Mouse (Mus musculus) heart, adult 2 months (tissue): ENCODE results near the gene Pfkfb4. TPM values are rescaled to one million over a fixed set of nuclear protein-coding genes. Genes with fewer than 3 reads are reported as not detected.
A peak's percentile ranks its signal among the peaks of the same experiment; 100 is the strongest.

Experiments used
- DNase-seq, 2 experiments: peaks; one replicate each; pipeline ENCODE4 v3.0.0; 2021
- H3K27ac ChIP-seq: fragments of 200-600 bp; 2 replicates; pipeline ENCODE4 v1.8.1; 2022
- H3K27me3 ChIP-seq: fragments of 200-500 bp; 2 replicates; pipeline ENCODE4 v1.6.1; 2012; ENCODE audit warnings: mild to moderate bottlenecking, low read length, inconsistent platforms, mixed read lengths; ENCODE audit not compliant: control insufficient read depth, insufficient read depth
- H3K36me3 ChIP-seq: fragments of 200-500 bp; 2 replicates; pipeline ENCODE4 v1.6.1; 2012; ENCODE audit warnings: low read length, inconsistent platforms; ENCODE audit not compliant: control insufficient read depth, insufficient read depth
- H3K4me1 ChIP-seq: fragments of 200-500 bp; 2 replicates; pipeline ENCODE4 v1.6.1; 2011; ENCODE audit warnings: low read length; ENCODE audit not compliant: control insufficient read depth, insufficient read depth
- H3K4me3 ChIP-seq: fragments of 200-600 bp; 2 replicates; pipeline ENCODE4 v1.8.1; 2022
- H3K79me2 ChIP-seq: fragments of 200-500 bp; replicated peaks from 2 replicates; pipeline ENCODE4 v1.6.1; 2012; ENCODE audit warnings: mild to moderate bottlenecking, inconsistent platforms, low read length, moderate library complexity, mixed read lengths; ENCODE audit not compliant: control insufficient read depth, insufficient read depth
- H3K9ac ChIP-seq: fragments of 200-500 bp; 2 replicates; pipeline ENCODE4 v1.6.1; 2012; ENCODE audit warnings: low read depth, mild to moderate bottlenecking, control low read depth, inconsistent platforms, low read length, mixed read lengths
- CTCF ChIP-seq: fragments of 200-600 bp; IDR thresholded peaks from 2 replicates; pipeline ENCODE4 v1.8.1; 2022; ENCODE audit warnings: antibody characterized with exemption, mild to moderate bottlenecking, moderate library complexity
- EP300 ChIP-seq: fragments of 200-500 bp; IDR thresholded peaks from 2 replicates; pipeline ENCODE4 v1.6.1; 2011; ENCODE audit warnings: low read depth, low read length, control low read depth; ENCODE audit not compliant: insufficient read depth
- POLR2A ChIP-seq: fragments of 200-500 bp; IDR thresholded peaks from 2 replicates; pipeline ENCODE4 v1.6.1; 2011; ENCODE audit warnings: mild to moderate bottlenecking, low read depth, low read length, control low read depth; ENCODE audit not compliant: insufficient read depth
- WGBS: fragments of 180-500 bp; shearing (Covaris S2); methylation state at CpG from one replicate; pipeline ENCODE4 v1.1.7; 2018; 5-methylcytosine and 5-hydroxymethylcytosine counted together
- intact Hi-C: fragments of 180-260 bp; cut with DNase I; formaldehyde crosslinking; loops from one replicate; pipeline ENCODE4 v1.15.1; 2025
- polyA plus RNA-seq: library from polyadenylated mRNA; depleted of rRNA; stranded (reverse); fragments of >200 nt; gene quantifications from 2 replicates; pipeline ENCODE4 v1.2.3, GENCODE M21; 2012
- total RNA-seq, 2 experiments: library from RNA; stranded (reverse); gene quantifications; 2 replicates each; pipeline ENCODE4 v1.2.3; 2021

The Pfkfb4 gene
- total and polyA plus RNA-seq, 3 experiments, result 1.3 to 7.3 (median 1.9) TPM

- WGBS, result 74% methylated on average over 3 of the region's 3 CpGs
- intact Hi-C loops, result no loop called here
- H3K36me3 ChIP-seq, result no peaks in the 10 kb centered on the region
- H3K4me3 ChIP-seq, result no peak overlapping the region
- peaks cover 4% of the 10 kb centered on the region for H3K4me1 ChIP-seq
- H3K9ac ChIP-seq, result no peak overlapping the region
- no peaks in the 10 kb centered on the region; the same call in 1 of the 2 replicates for H3K79me2 ChIP-seq
- no peaks in the 10 kb centered on the region for H3K27me3 ChIP-seq
- TF ChIP-seq EP300 (no peak), CTCF (no peak), POLR2A (no peak)
- peak in 1 of 2 experiments; percentile 10 for DNase-seq
- H3K27ac ChIP-seq, result no peak overlapping the region
Observed at GRCm38 (mm10) chr9:109050674-109050997, 59.1 kb downstream of the Pfkfb4 start.

GRCm38 (mm10) chr9:109051011-109051501 is 59.5 kb downstream of the Pfkfb4 start:
- intact Hi-C loops, result no loop called here

GRCm38 (mm10) chr9:109051651-109052489 is 60.3 kb downstream of the Pfkfb4 start:
- H3K9ac ChIP-seq, result no peak overlapping the region
- H3K27me3 ChIP-seq, result no peaks in the 10 kb centered on the region
- no peak for TF ChIP-seq POLR2A
- no peak for TF ChIP-seq EP300
- TF ChIP-seq CTCF, result no peak
- peaks cover 4% of the 10 kb centered on the region for H3K4me1 ChIP-seq
- peak in 1 of 2 experiments; percentile 19 for DNase-seq
- H3K27ac ChIP-seq, result no peak overlapping the region; the same call in 1 of the 2 replicates
- intact Hi-C loops, result no loop called here
- WGBS, result 84% methylated on average over 10 of the region's 10 CpGs
- no peaks in the 10 kb centered on the region; the same call in 1 of the 2 replicates for H3K79me2 ChIP-seq
- H3K36me3 ChIP-seq, result no peaks in the 10 kb centered on the region
- no peak overlapping the region for H3K4me3 ChIP-seq

More at GRCm38 (mm10) chr9:109051011-109051501, 59.5 kb downstream of the Pfkfb4 start:
- Histone ChIP-seq H3K27ac (no peak overlapping the region), H3K9ac (no peak overlapping the region), H3K4me1 (peaks cover 4% of the 10 kb centered on the region), H3K36me3 (no peaks in the 10 kb centered on the region), H3K4me3 (no peak overlapping the region), H3K79me2 (no peaks in the 10 kb centered on the region; the same call in 1 of the 2 replicates), H3K27me3 (no peaks in the 10 kb centered on the region)
- DNase-seq, result peak in 1 of 2 experiments; percentile 18
- 83% methylated on average over 13 of the region's 13 CpGs for WGBS
- no peak for TF ChIP-seq POLR2A
- TF ChIP-seq EP300, result no peak
- TF ChIP-seq CTCF, result no peak

- WGBS, result 86% methylated on average over 9 of the region's 9 CpGs
- H3K79me2 ChIP-seq, result no peaks in the 10 kb centered on the region; the same call in 1 of the 2 replicates
- DNase-seq, result peak in 1 of 2 experiments; percentile 20
- H3K36me3 ChIP-seq, result 0 out of 2 replicates have a peak, but pooled peaks cover 1% of the 10 kb centered on the region
- intact Hi-C loops, result no loop called here
- peaks cover 6% of the 10 kb centered on the region for H3K4me1 ChIP-seq
- H3K27me3 ChIP-seq, result no peaks in the 10 kb centered on the region
- no peak for TF ChIP-seq CTCF
- TF ChIP-seq EP300, result no peak
- no peak for TF ChIP-seq POLR2A
- no peak overlapping the region for H3K9ac ChIP-seq
- no peak overlapping the region for H3K4me3 ChIP-seq
- H3K27ac ChIP-seq, result no peak overlapping the region; the same call in 1 of the 2 replicates
Observed at GRCm38 (mm10) chr9:109052490-109053260, 61.1 kb downstream of the Pfkfb4 start.

- no peaks in the 10 kb centered on the region for H3K27me3 ChIP-seq
- H3K36me3 ChIP-seq, result 0 out of 2 replicates have a peak, but pooled peaks cover 2% of the 10 kb centered on the region
- H3K4me3 ChIP-seq, result no peak overlapping the region
- TF ChIP-seq CTCF (no peak), EP300 (no peak), POLR2A (no peak)
- H3K9ac ChIP-seq, result no peak overlapping the region
- intact Hi-C loops, result no loop called here
- DNase-seq, result no peak
- no peak overlapping the region for H3K27ac ChIP-seq
- WGBS, result 86% methylated on average over 3 of the region's 3 CpGs
- H3K79me2 ChIP-seq, result no peaks in the 10 kb centered on the region; the same call in 1 of the 2 replicates
- peaks cover 9% of the 10 kb centered on the region for H3K4me1 ChIP-seq
Observed at GRCm38 (mm10) chr9:109053366-109053765, 61.8 kb downstream of the Pfkfb4 start.

- 76% methylated on average over 6 of the region's 6 CpGs for WGBS
- TF ChIP-seq POLR2A, result no peak
- TF ChIP-seq CTCF, result no peak
- TF ChIP-seq EP300, result no peak
- Histone ChIP-seq H3K79me2 (no peaks in the 10 kb centered on the region; the same call in 1 of the 2 replicates), H3K36me3 (0 out of 2 replicates have a peak, but pooled peaks cover 2% of the 10 kb centered on the region), H3K4me3 (no peak overlapping the region), H3K4me1 (peaks cover 13% of the 10 kb centered on the region), H3K27ac (peak overlapping the region; percentile 73), H3K9ac (no peak overlapping the region), H3K27me3 (no peaks in the 10 kb centered on the region)
- intact Hi-C loops, result no loop called here
- DNase-seq, result peak in 1 of 2 experiments; percentile 13
Observed at GRCm38 (mm10) chr9:109053851-109054250, 62.3 kb downstream of the Pfkfb4 start.
